In the genomic region with DNA sequence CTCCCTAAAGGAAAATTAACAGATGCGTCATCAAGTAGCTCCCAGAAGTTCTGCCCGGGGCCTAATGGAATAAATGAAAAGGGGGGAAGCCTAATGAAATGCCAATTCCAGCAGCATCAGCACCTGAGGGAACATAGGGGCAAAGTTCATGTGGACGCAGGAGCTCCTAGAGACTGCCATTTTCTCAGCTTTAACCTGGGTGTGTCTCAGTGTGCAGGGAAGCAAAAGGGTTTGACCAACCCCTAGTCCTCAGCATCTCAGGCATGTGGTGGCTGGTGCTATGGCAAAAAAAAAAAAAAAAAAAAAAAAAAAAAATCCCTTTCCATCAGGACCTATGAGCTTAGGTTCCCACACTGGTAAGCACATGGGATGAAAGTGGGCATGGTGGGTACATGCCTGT, we compare ENCODE assay signal across 20 mouse cellular contexts.
"Had no signal": no experiment of that assay in that cellular context is flagged by ENCODE, and none has a peak within 500 bp of the region (broad histone marks: within the 10 kb centered on the region; RNA-seq: fewer than 3 reads in every experiment).

No protein-coding gene starts in this region.

- H3K4me2 ChIP-seq: limb, embryonic 13.5 days; liver, embryonic 12.5 days; liver, embryonic 15.5 days; lung, embryonic 15.5 days; midbrain, embryonic 12.5 days; midbrain, embryonic 15.5 days; neural tube, embryonic 12.5 days; neural tube, embryonic 15.5 days; stomach, embryonic 15.5 days had no signal

- H3K36me3 ChIP-seq: limb, embryonic 10.5 days; limb, embryonic 13.5 days; liver, embryonic 12.5 days; liver, embryonic 15.5 days; lung, embryonic 15.5 days; midbrain, embryonic 12.5 days; midbrain, embryonic 15.5 days; neural tube, embryonic 12.5 days; neural tube, embryonic 15.5 days; stomach, embryonic 15.5 days had no signal

- ATAC-seq: liver, embryonic 12.5 days; midbrain, embryonic 15.5 days had no signal

- H3K9me3 ChIP-seq: limb, embryonic 10.5 days; limb, embryonic 13.5 days; liver, embryonic 12.5 days; liver, embryonic 15.5 days; lung, embryonic 15.5 days; midbrain, embryonic 12.5 days; midbrain, embryonic 15.5 days; neural tube, embryonic 12.5 days; neural tube, embryonic 15.5 days; stomach, embryonic 15.5 days had no signal

- DNase-seq: layer of hippocampus, adult 9-11 months; liver; lung, adult 18-20 months; lung, postnatal 14 days; lung, postnatal 4 days; right cerebral cortex, postnatal 25 days; spleen, adult 18-20 months; thymus, postnatal 25 days had no signal

- H3K4me1 ChIP-seq: liver, embryonic 12.5 days; liver, embryonic 15.5 days; lung, embryonic 15.5 days had no signal

- H3K9ac ChIP-seq: limb, embryonic 13.5 days; liver, embryonic 12.5 days; liver, embryonic 15.5 days; lung, embryonic 15.5 days; midbrain, embryonic 12.5 days; midbrain, embryonic 15.5 days; neural tube, embryonic 12.5 days; neural tube, embryonic 15.5 days; stomach, embryonic 15.5 days had no signal

- H3K27me3 ChIP-seq: liver, embryonic 15.5 days; neural tube, embryonic 15.5 days; stomach, embryonic 15.5 days had no signal

- H3K4me3 ChIP-seq: layer of hippocampus, adult 2 months; limb, embryonic 10.5 days; limb, embryonic 13.5 days; liver, embryonic 12.5 days; liver, embryonic 15.5 days; lung, embryonic 15.5 days; midbrain, embryonic 12.5 days; midbrain, embryonic 15.5 days; neural tube, embryonic 12.5 days; neural tube, embryonic 15.5 days; stomach, embryonic 15.5 days had no signal

- H3K27ac ChIP-seq: kidney, postnatal 0 days; layer of hippocampus, adult 2 months; limb, embryonic 10.5 days; limb, embryonic 13.5 days; liver, embryonic 12.5 days; liver, embryonic 15.5 days; lung, embryonic 15.5 days; midbrain, embryonic 12.5 days; midbrain, embryonic 15.5 days; neural tube, embryonic 12.5 days; neural tube, embryonic 15.5 days; stomach, embryonic 15.5 days had no signal
